In the genomic region with DNA sequence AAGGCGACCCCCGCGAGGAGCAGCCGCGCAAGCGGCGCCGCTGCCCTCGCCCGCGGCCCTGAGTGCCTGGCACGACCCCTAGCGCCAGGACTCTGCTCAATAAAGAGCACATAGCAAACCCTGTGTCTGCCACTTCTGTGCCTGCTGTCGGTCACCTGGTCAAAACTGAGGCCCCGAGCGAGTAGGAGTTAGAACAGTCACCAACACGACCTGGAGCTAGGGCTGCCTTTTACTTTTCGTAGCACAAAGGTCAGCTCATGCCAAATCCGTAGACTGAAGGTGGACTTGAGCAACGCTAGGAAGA, we compare ENCODE assay signal across 8 mouse cellular contexts. TPM values are rescaled to one million over a fixed set of nuclear protein-coding genes. Genes with fewer than 3 reads are reported as not detected.
DNase-seq lines count a peak whose midpoint lies in the region; ATAC-seq lines count a peak whose summit lies in the region.

No protein-coding gene starts in this region.

- no peaks in the 10 kb centered on the region for H3K9me3 ChIP-seq in lung, embryonic 15.5 days
- no peaks in the 10 kb centered on the region for H3K9me3 ChIP-seq in forebrain, embryonic 12.5 days
- H3K9me3 ChIP-seq in limb, embryonic 12.5 days = no peaks in the 10 kb centered on the region
- no peaks in the 10 kb centered on the region for H3K9me3 ChIP-seq in neural tube, embryonic 15.5 days (replicated peaks)

- DNase-seq in lung, postnatal 36 days = no peak
- no peak for DNase-seq in gastrocnemius, adult 8-10 months (ENCODE audit: low spot score in 2 of 2)
- DNase-seq in adrenal gland, adult 8-10 months = no peak
- DNase-seq in layer of hippocampus, adult 9-11 months = no peak

- peaks cover 28% of the 10 kb centered on the region for H3K4me1 ChIP-seq in lung, embryonic 15.5 days
- peaks cover 31% of the 10 kb centered on the region for H3K4me1 ChIP-seq in forebrain, embryonic 12.5 days
- H3K4me1 ChIP-seq in limb, embryonic 12.5 days (replicated peaks) = peaks cover 21% of the 10 kb centered on the region
- peaks cover 29% of the 10 kb centered on the region for H3K4me1 ChIP-seq in neural tube, embryonic 15.5 days

- 17% methylated on average over 20 of the region's 20 CpGs for WGBS in lung, embryonic 15.5 days
- WGBS in forebrain, embryonic 12.5 days = 15% methylated on average over 20 of the region's 20 CpGs
- WGBS in limb, embryonic 12.5 days = 15% methylated on average over 20 of the region's 20 CpGs
- 18% methylated on average over 20 of the region's 20 CpGs for WGBS in neural tube, embryonic 15.5 days

- H3K4me3 ChIP-seq in lung, embryonic 15.5 days = peak overlapping the region; percentile 44; the same call in 1 of the 2 replicates
- peak overlapping the region; percentile 41 for H3K4me3 ChIP-seq in forebrain, embryonic 12.5 days (replicated peaks)
- H3K4me3 ChIP-seq in limb, embryonic 12.5 days (replicated peaks) = peak overlapping the region; percentile 49
- peak overlapping the region; percentile 50 for H3K4me3 ChIP-seq in neural tube, embryonic 15.5 days (replicated peaks)

- H3K27me3 ChIP-seq in lung, embryonic 15.5 days = peaks cover 25% of the 10 kb centered on the region
- peaks cover 31% of the 10 kb centered on the region for H3K27me3 ChIP-seq in forebrain, embryonic 12.5 days
- peaks cover 45% of the 10 kb centered on the region for H3K27me3 ChIP-seq in limb, embryonic 12.5 days
- peaks cover 13% of the 10 kb centered on the region for H3K27me3 ChIP-seq in neural tube, embryonic 15.5 days (replicated peaks)

- ATAC-seq in lung, embryonic 15.5 days (ENCODE audit: borderline replicate concordance, extremely low read depth, low FRiP score, low TSS enrichment) = no peak
- ATAC-seq in forebrain, embryonic 12.5 days (ENCODE audit: low FRiP score) = no peak
- ATAC-seq in limb, embryonic 12.5 days (ENCODE audit: insufficient number of reproducible peaks, insufficient read depth, low FRiP score, low TSS enrichment, low read depth) = no peak
- peak; percentile 21 for ATAC-seq in neural tube, embryonic 15.5 days (ENCODE audit: low FRiP score)

- H3K36me3 ChIP-seq in lung, embryonic 15.5 days = no peaks in the 10 kb centered on the region
- H3K36me3 ChIP-seq in forebrain, embryonic 12.5 days (replicated peaks) = no peaks in the 10 kb centered on the region; the same call in 1 of the 2 replicates
- no peaks in the 10 kb centered on the region for H3K36me3 ChIP-seq in limb, embryonic 12.5 days
- no peaks in the 10 kb centered on the region for H3K36me3 ChIP-seq in neural tube, embryonic 15.5 days

- no peak overlapping the region for H3K9ac ChIP-seq in lung, embryonic 15.5 days
- H3K9ac ChIP-seq in forebrain, embryonic 12.5 days = no peak overlapping the region
- peak overlapping the region; percentile 64; the same call in 1 of the 2 replicates for H3K9ac ChIP-seq in limb, embryonic 12.5 days (replicated peaks)
- peak overlapping the region; percentile 63 for H3K9ac ChIP-seq in neural tube, embryonic 15.5 days (replicated peaks)

- H3K27ac ChIP-seq in lung, embryonic 15.5 days = no peak overlapping the region
- no peak overlapping the region for H3K27ac ChIP-seq in forebrain, embryonic 12.5 days
- H3K27ac ChIP-seq in limb, embryonic 12.5 days = no peak overlapping the region
- H3K27ac ChIP-seq in neural tube, embryonic 15.5 days (replicated peaks) = no peak overlapping the region

- peak overlapping the region; percentile 95 for H3K4me2 ChIP-seq in lung, embryonic 15.5 days
- peak overlapping the region; percentile 84 for H3K4me2 ChIP-seq in forebrain, embryonic 12.5 days
- peak overlapping the region; percentile 88 for H3K4me2 ChIP-seq in limb, embryonic 12.5 days
- peak overlapping the region; percentile 96 for H3K4me2 ChIP-seq in neural tube, embryonic 15.5 days

RNA-seq across cellular contexts. Expression of gene Actl10, which starts 1.7 kb away (rescaled TPM):
- 0.20 and 0.22 TPM in 2 replicates for polyA plus RNA-seq in lung, embryonic 15.5 days (2015; fragmentation: Nextera tagmentation; extraction: Ambion mirVana)
- polyA plus RNA-seq in forebrain, embryonic 12.5 days (2016; fragmentation: Nextera tagmentation; extraction: Ambion mirVana) = 0.66 and 0.86 TPM in 2 replicates
- polyA plus RNA-seq in limb, embryonic 12.5 days (2016; fragmentation: Nextera tagmentation; extraction: Ambion mirVana) = 0.18 and 0.55 TPM in 2 replicates
- 0.31 and 0.63 TPM in 2 replicates for polyA plus RNA-seq in neural tube, embryonic 15.5 days (2015; fragmentation: Nextera tagmentation; extraction: Ambion mirVana)
- under 1 TPM in 1 of 4 experiments, not detected in 3; 0.17 TPM for total RNA-seq in gastrocnemius, adult 8-10 months (2022)
- total RNA-seq in adrenal gland, adult 8-10 months (2022) = under 1 TPM in 2 of 4 experiments, not detected in 2; 0.17 to 0.31 TPM

RNA-seq across cellular contexts. Expression of gene 1700003F12Rik, which starts 3.0 kb away (rescaled TPM):
- 0.81 and 0.91 TPM in 2 replicates for polyA plus RNA-seq in lung, embryonic 15.5 days (2015; fragmentation: Nextera tagmentation; extraction: Ambion mirVana)
- 2.3 and 2.5 TPM in 2 replicates for polyA plus RNA-seq in forebrain, embryonic 12.5 days (2016; fragmentation: Nextera tagmentation; extraction: Ambion mirVana)
- polyA plus RNA-seq in limb, embryonic 12.5 days (2016; fragmentation: Nextera tagmentation; extraction: Ambion mirVana) = 1.1 and 1.3 TPM in 2 replicates
- 1.3 and 1.9 TPM in 2 replicates for polyA plus RNA-seq in neural tube, embryonic 15.5 days (2015; fragmentation: Nextera tagmentation; extraction: Ambion mirVana)
- total RNA-seq in gastrocnemius, adult 8-10 months (2022) = not detected
- total RNA-seq in adrenal gland, adult 8-10 months (2022) = under 1 TPM in 2 of 4 experiments, not detected in 2; 0.46 to 0.71 TPM

RNA-seq across cellular contexts. Expression of gene Necab3, which starts 8.9 kb away (rescaled TPM):
- polyA plus RNA-seq in lung, embryonic 15.5 days (2015; fragmentation: Nextera tagmentation; extraction: Ambion mirVana) = 2.1 and 2.9 TPM in 2 replicates
- 8.7 and 11.0 TPM in 2 replicates for polyA plus RNA-seq in forebrain, embryonic 12.5 days (2016; fragmentation: Nextera tagmentation; extraction: Ambion mirVana)
- polyA plus RNA-seq in limb, embryonic 12.5 days (2016; fragmentation: Nextera tagmentation; extraction: Ambion mirVana) = 4.4 and 4.7 TPM in 2 replicates
- 16.0 and 19.6 TPM in 2 replicates for polyA plus RNA-seq in neural tube, embryonic 15.5 days (2015; fragmentation: Nextera tagmentation; extraction: Ambion mirVana)
- under 1 TPM; 0.29 to 0.48 (median 0.36) TPM for total RNA-seq in gastrocnemius, adult 8-10 months (2022)
- 1 to 10 TPM in 3 of 4 experiments, under 1 TPM in 1; 0.41 to 3.1 (median 2.6) TPM for total RNA-seq in adrenal gland, adult 8-10 months (2022)

RNA-seq across cellular contexts. Expression of gene E2f1, which starts 19.9 kb away (rescaled TPM):
- 28.1 and 31.2 TPM in 2 replicates for polyA plus RNA-seq in lung, embryonic 15.5 days (2015; fragmentation: Nextera tagmentation; extraction: Ambion mirVana)
- 29.8 and 33.3 TPM in 2 replicates for polyA plus RNA-seq in forebrain, embryonic 12.5 days (2016; fragmentation: Nextera tagmentation; extraction: Ambion mirVana)
- polyA plus RNA-seq in limb, embryonic 12.5 days (2016; fragmentation: Nextera tagmentation; extraction: Ambion mirVana) = 25.5 and 28.8 TPM in 2 replicates
- 3.4 and 7.4 TPM in 2 replicates for polyA plus RNA-seq in neural tube, embryonic 15.5 days (2015; fragmentation: Nextera tagmentation; extraction: Ambion mirVana)
- total RNA-seq in gastrocnemius, adult 8-10 months (2022) = under 1 TPM in 3 of 4 experiments, not detected in 1; 0.13 to 0.34 (median 0.27) TPM
- total RNA-seq in adrenal gland, adult 8-10 months (2022) = 10 to 100 TPM in 3 of 4 experiments, 1 to 10 TPM in 1; 9.9 to 12.9 (median 12.0) TPM

RNA-seq across cellular contexts. Expression of gene Pxmp4, which starts 53.7 kb away (rescaled TPM):
- 26.4 and 29.1 TPM in 2 replicates for polyA plus RNA-seq in lung, embryonic 15.5 days (2015; fragmentation: Nextera tagmentation; extraction: Ambion mirVana)
- polyA plus RNA-seq in forebrain, embryonic 12.5 days (2016; fragmentation: Nextera tagmentation; extraction: Ambion mirVana) = 10.4 and 11.2 TPM in 2 replicates
- polyA plus RNA-seq in limb, embryonic 12.5 days (2016; fragmentation: Nextera tagmentation; extraction: Ambion mirVana) = 14.8 and 16.0 TPM in 2 replicates
- 18.1 and 22.9 TPM in 2 replicates for polyA plus RNA-seq in neural tube, embryonic 15.5 days (2015; fragmentation: Nextera tagmentation; extraction: Ambion mirVana)
- total RNA-seq in gastrocnemius, adult 8-10 months (2022) = 10 to 100 TPM; 10.1 to 13.4 (median 12.2) TPM
- 10 to 100 TPM; 28.8 to 36.5 (median 32.1) TPM for total RNA-seq in adrenal gland, adult 8-10 months (2022)

Comparison
In these comparisons a context has a peak if more than half of its experiments do, and no peak if none do; other contexts are left out.
1. H3K9ac ChIP-seq: peak in limb, embryonic 12.5 days (single experiment) and neural tube, embryonic 15.5 days (single experiment); none in lung, embryonic 15.5 days (single experiment) and forebrain, embryonic 12.5 days (single experiment).
2. Peak in every context shown above with its lines, with median percentiles within 50 percentile points of each other: H3K4me2 ChIP-seq and H3K4me3 ChIP-seq.